ENCODE assay signal across 15 mouse cellular contexts in genomic region chr15:88738466-88738865, GRCm38 (mm10).
"Had no signal": no experiment of that assay in that cellular context is flagged by ENCODE, and none has a peak within 500 bp of the region (broad histone marks: within the 10 kb centered on the region; RNA-seq: fewer than 3 reads in every experiment).

No protein-coding gene starts in this region.

- DNase-seq: heart, postnatal 10 days; heart, postnatal 14 days; heart, postnatal 36 days; heart, postnatal 4 days; kidney, adult 11 months; kidney, adult 18-20 months; kidney, adult 2 months; kidney, adult 8-10 months; kidney, adult 9 months; kidney, postnatal 10 days; kidney, postnatal 14 days; kidney, postnatal 36 days; kidney, postnatal 4 days; layer of hippocampus, adult 9-11 months; layer of hippocampus, postnatal 36 days had no signal
